Mouse (Mus musculus): ENCODE results near the gene Prb1. TPM values are rescaled to one million over a fixed set of nuclear protein-coding genes. Genes with fewer than 3 reads are reported as not detected.
"Not testable (repeated sequence)": the region's sequence is repeated elsewhere in the genome, so short reads cannot be mapped to it uniquely, and the experiment has no call there.

Prb1 gene
- polyA plus RNA-seq (2015; fragmentation: Nextera tagmentation; extraction: Ambion mirVana): not detected in 2 replicates

DNA sequence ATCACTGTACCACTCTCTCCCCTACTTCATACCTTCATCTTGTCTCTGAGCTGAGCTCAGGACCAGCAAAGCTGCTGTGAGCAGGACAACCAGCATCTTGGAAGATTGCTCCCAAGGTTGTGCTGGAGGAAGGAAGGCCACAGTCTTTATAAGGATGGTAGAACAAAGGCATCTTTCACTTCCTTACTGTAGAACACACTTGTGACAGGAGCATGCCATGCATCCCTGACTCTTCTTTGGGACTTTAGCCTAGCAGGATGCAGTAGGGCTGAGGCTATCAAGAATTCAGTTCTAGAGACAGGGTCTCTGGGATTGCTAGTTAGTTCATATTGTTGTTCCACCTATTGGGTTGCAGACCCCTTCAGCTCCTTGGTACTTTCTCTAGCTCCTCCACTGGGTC lies at the start of gene Prb1:
Prb1 (minus strand) TSS at position 101 of the 400 bp plus-strand sequence.
- not testable (repeated sequence) for ATAC-seq (replicated peaks; ENCODE audit: extremely low read depth, insufficient read depth, low FRiP score); H3K4me2 ChIP-seq (ENCODE audit: low read depth, low read length)

More for the DNA sequence above, at the start of gene Prb1:
- H3K36me3 ChIP-seq (ENCODE audit: control insufficient read depth, insufficient read depth); H3K27me3 ChIP-seq (ENCODE audit: control insufficient read depth, insufficient read depth, low read length); H3K27ac ChIP-seq (ENCODE audit: low read length); H3K4me1 ChIP-seq (ENCODE audit: control insufficient read depth, insufficient read depth, low read length); H3K9ac ChIP-seq (ENCODE audit: low read length); H3K9me3 ChIP-seq (replicated peaks; ENCODE audit: control insufficient read depth, low read length); H3K4me3 ChIP-seq (ENCODE audit: low read length): not testable (repeated sequence)

Other genes starting within 250 kb of the Prb1 start
- not detected in 2 replicates for gene Prpmp5, start 104.2 kb upstream of the Prb1 start, polyA plus RNA-seq (2015; fragmentation: Nextera tagmentation; extraction: Ambion mirVana)
- not detected in 2 replicates for gene Gm8882, start 153.6 kb upstream of the Prb1 start, polyA plus RNA-seq (2015; fragmentation: Nextera tagmentation; extraction: Ambion mirVana)